Mouse (Mus musculus) subcutaneous adipose tissue, adult 2 months (tissue): Measurements from ENCODE around the gene Atf3. TPM values are rescaled to one million over a fixed set of nuclear protein-coding genes. Genes with fewer than 3 reads are reported as not detected.

ENCODE experiments used
- polyA plus RNA-seq: library from polyadenylated mRNA; depleted of rRNA; stranded (reverse); fragments of >200 nt; gene quantifications from 2 replicates; pipeline ENCODE4 v1.2.3, GENCODE M21; 2012; ENCODE audit warnings: low replicate concordance; rRNA removed

Atf3 gene
- 5.1 and 7.7 TPM in 2 replicates for polyA plus RNA-seq

DNA sequence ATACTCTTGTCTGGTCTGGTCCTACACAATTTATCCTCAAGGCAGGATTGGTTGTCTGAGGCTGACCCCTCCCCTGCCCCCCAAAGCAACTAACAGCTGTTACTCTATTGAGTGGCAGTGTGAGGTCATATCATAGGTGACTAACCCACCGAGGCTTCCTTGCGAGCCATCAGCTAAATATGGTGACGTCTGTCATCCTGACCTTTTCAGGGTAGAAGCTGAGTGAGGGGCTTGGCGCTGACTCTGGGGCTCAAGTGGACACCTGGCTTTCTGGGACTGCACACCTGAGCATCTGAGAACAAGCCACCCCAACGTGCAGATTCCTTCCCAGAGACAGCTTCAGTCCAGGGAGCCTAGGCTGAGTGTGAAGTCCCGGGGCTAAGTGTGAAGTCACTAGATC, at the start of gene Atf3:
TSS of gene Atf3 (minus strand) at position 101 of the 400 bp plus-strand sequence.

DNA sequence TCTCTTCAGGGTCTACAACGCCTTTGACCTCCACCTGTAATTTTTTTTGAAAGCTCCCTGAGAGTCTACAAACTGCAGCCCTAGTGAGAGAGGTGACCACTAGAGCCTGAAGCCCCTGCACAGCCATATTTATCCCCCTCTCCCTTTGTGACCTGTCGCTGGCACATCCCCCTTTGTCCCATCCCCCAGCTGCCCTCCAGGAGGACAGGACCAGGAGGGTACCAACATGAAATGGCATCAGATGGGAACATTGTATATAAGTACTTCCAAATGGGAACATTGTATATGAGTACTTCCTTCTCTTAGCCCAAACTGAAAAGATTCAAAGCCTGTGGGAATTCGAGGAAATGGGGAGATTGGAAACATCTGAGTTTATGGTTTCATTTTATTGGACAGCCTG, 53.1 kb downstream of the Atf3 start, which contains the start of gene Fam71a:
TSS of gene Fam71a (minus strand) at position 101 of the 400 bp plus-strand sequence.

Other genes starting within 250 kb of the Atf3 start
- gene Vash2, start 238.7 kb downstream of the Atf3 start, polyA plus RNA-seq: 0.66 and 7.1 TPM in 2 replicates
- gene Flvcr1, start 191.9 kb downstream of the Atf3 start, polyA plus RNA-seq: 6.9 and 15.1 TPM in 2 replicates
- gene Spata45, start 181.4 kb downstream of the Atf3 start, polyA plus RNA-seq: not detected in 2 replicates
- 11.8 and 12.1 TPM in 2 replicates for gene Tatdn3, start 155.1 kb downstream of the Atf3 start, polyA plus RNA-seq
- 0.56 and 1.5 TPM in 2 replicates for gene Nsl1, start 155.0 kb downstream of the Atf3 start, polyA plus RNA-seq
- gene Batf3, start 120.2 kb downstream of the Atf3 start, polyA plus RNA-seq: 10.2 and 12.1 TPM in 2 replicates
- not detected in 2 replicates for gene Fam71a, start 53.2 kb downstream of the Atf3 start, polyA plus RNA-seq
- gene Nenf, start 100.2 kb upstream of the Atf3 start, polyA plus RNA-seq: 199 and 208 TPM in 2 replicates
- gene Tmem206, start 107.9 kb upstream of the Atf3 start, polyA plus RNA-seq: 5.6 and 10.1 TPM in 2 replicates
- 175 and 368 TPM in 2 replicates for gene Ppp2r5a, start 185.2 kb upstream of the Atf3 start, polyA plus RNA-seq